Mouse (Mus musculus) testis, adult 2 months (tissue): Measurements from ENCODE around the gene 1700001O22Rik.

Experiments used
- CTCF ChIP-seq: fragments of 200-500 bp; IDR thresholded peaks from 2 replicates; pipeline ENCODE4 v1.5.1; 2012; ENCODE audit warnings: low read depth, mild to moderate bottlenecking, inconsistent platforms, low read length, moderate library complexity; ENCODE audit not compliant: control insufficient read depth, insufficient read depth, insufficient replicate concordance
- POLR2A ChIP-seq: fragments of 200-500 bp; IDR thresholded peaks from 2 replicates; pipeline ENCODE4 v1.6.1; 2012; ENCODE audit warnings: low read depth, mild to moderate bottlenecking, inconsistent platforms, low read length, moderate library complexity; ENCODE audit not compliant: control insufficient read depth

GRCm38 (mm10) chr2:30750025-30750424 is 53.4 kb downstream of the 1700001O22Rik start:
- TF ChIP-seq CTCF: no peak
- peak; percentile 73; the same call in 1 of the 2 replicates for TF ChIP-seq POLR2A
